Mouse (Mus musculus) urinary bladder, adult 18-20 months (tissue): ENCODE results near the gene Smim5.
A peak's percentile ranks its signal among the peaks of the same experiment; 100 is the strongest.

Source experiments
- DNase-seq, 2 experiments: peaks; one replicate each; pipeline ENCODE4 v3.0.0; 2022; ENCODE audit warnings: low spot score in 2 of 2, mixed read lengths in 2 of 2

Smim5 gene

GRCm38 (mm10) chr11:115894755-115895520, 4.8 kb upstream of the Smim5 start:
- no peak for DNase-seq

GRCm38 (mm10) chr11:115898446-115898845, 1.3 kb upstream of the Smim5 start:
- no peak for DNase-seq

GRCm38 (mm10) chr11:115898886-115899285, 880 bp upstream of the Smim5 start:
- no peak for DNase-seq

- DNase-seq, result no peak
Measured at GRCm38 (mm10) chr11:115900561-115901337, 983 bp downstream of the Smim5 start.

- no peak for DNase-seq
Measured at GRCm38 (mm10) chr11:115901338-115902161, 1.8 kb downstream of the Smim5 start.

DNA sequence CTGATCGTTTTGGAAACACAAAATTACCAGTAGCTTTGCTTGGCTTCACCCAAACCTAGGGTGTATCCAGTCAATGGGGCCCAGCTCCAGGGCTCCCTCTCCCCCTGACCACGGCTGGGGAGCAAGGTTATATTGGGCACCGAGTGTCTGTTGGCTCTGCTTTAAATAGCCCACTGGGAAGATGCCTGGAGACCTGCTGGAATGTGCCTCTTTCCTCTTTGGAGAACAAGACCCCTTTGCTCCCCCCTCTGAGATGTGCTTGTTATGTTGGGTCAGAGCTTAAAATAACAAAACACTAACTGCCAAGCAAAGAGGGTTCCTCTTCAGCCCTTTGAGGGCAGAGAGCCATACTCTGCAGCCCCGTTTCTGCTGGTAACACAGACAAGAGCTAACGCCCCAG, 2.4 kb downstream of the Smim5 start:
- DNase-seq, result no peak

DNA sequence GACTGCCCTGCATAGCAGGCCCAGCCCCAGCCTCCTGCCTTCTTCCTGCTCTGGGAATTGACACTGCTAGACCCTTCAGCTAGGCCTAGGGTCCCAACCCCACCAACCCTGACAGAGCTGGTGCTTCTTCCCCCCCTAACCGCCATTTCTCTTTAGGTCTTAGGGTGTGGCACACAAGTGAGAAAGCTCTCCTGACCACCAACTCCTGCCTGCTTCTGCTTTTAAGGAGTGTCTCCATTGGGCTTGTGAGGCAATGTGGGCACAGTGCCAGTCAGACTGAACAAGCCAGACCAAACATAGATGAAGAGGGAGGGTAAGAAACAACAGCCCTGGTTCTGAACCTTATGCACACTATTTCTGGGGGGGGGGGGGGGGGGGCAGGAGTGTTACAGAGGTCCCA, 3.1 kb downstream of the Smim5 start:
- DNase-seq, result peak; percentile 63 to 70

DNA sequence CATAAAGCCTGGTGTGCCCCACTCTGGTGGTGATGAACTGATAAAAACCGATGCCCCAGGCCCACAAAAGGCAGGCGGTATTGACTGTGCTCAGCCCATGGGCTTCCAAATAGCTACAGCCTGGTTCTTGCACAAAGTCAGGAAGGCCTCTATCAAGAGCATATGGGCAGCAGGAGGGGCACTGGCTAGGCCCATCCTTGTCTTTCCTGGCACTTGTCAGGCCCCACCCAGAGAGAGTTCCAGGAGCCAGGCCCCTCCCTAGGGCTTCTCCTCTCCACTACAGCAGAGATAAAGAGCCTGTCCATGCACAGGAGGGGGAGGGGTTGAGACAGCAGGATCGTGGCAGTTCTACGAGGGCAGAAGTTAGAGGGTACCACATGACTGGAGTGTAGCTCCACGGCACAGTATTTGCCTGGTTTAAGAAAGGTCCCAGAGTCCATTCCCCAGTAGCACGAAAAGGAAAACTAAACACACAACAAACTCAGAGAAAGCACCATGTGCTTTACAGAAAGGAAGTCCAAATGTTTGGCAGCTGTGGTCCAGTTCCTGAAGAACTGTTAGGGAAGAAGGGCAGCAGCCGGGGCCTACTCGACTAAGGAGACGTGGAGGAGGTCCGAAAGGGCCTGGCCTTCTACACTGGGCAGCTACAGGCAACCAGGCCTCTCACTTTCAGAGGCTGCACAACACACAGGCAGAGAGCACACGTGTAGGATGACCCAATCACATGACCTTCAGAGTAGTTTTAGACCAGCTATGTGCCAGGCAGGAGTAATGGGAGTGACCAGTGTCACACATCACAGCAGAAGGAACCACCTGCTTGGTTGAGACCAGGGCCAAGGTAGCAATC, 3.8 kb downstream of the Smim5 start:
- DNase-seq, result peak in 1 of 2 experiments; percentile 31

GRCm38 (mm10) chr11:115904231-115904955, 4.6 kb downstream of the Smim5 start:
- peak in 1 of 2 experiments; percentile 26 for DNase-seq

GRCm38 (mm10) chr11:115904956-115905790, 5.4 kb downstream of the Smim5 start:
- DNase-seq, result peak; percentile 59 to 60

- no peak for DNase-seq
Measured at GRCm38 (mm10) chr11:115906116-115906515, 6.3 kb downstream of the Smim5 start.

DNA sequence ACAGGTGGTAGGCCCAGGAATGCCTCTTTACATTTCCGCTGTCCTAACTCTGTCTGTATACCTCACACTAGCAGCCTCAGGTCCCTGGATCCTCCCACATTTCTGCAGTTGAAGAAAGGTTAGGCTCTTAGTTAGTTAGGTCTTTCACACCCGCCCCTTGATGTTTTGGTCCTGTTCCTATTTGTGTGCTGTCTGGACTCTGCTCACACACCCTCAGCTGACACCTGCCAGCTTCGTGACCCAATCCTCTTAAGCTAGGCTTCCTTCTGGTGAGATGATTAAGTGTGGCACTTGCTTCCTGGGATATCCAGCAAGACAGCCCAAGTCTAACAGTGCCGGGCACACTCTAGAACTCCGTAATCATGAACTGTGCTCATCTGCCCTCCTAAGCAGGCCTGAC, 6.8 kb downstream of the Smim5 start:
- no peak for DNase-seq

DNA sequence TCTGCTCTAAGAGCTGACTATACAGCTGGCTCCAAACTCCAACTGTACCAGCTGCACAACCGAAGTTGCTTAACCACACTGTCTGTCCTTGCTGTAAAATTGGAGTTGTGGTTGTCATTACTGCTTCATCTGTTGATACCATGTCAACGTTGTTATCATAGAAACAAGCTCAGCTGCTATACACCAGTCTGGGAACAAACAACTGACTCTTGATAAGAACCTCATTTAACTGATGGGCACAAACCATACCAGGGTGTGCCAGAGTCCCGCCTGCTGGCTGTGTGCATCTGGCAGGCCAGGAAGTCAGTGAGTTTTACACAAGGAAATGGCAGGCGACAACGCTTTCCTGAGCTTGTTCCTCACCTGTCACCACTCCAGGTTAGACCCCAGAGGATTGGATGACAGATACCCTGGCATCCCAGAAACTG, 11.4 kb downstream of the Smim5 start:
- DNase-seq, result no peak

- peak in 1 of 2 experiments; percentile 48 for DNase-seq
Measured at GRCm38 (mm10) chr11:115911632-115912376, 12.0 kb downstream of the Smim5 start, which contains the start of gene Smim6. TSS of gene Smim6 (plus strand) at chr11:115912017.

- no peak for DNase-seq
Measured at GRCm38 (mm10) chr11:115916579-115916978, 16.8 kb downstream of the Smim5 start.

GRCm38 (mm10) chr11:115918637-115919036, 18.9 kb downstream of the Smim5 start:
- no peak for DNase-seq

DNA sequence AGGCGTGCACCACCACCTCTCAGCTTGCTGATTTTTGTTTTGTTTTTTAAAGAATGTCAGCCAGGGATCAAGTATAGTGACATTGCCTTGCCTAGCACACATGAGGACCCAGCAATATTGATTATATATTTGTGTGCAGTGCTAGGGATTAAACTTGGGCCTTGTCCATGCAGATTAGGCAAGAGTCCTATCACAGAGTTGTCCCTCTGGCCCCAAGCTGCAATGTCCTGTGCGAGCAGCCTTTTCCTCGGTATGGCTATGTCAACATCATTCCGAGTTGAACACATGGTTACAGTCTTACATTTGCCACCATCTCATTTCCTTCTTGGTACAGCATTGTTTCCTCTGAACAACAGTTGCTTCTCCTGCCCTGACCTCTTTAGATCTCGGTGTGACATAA, 19.3 kb downstream of the Smim5 start:
- DNase-seq, result no peak

DNA sequence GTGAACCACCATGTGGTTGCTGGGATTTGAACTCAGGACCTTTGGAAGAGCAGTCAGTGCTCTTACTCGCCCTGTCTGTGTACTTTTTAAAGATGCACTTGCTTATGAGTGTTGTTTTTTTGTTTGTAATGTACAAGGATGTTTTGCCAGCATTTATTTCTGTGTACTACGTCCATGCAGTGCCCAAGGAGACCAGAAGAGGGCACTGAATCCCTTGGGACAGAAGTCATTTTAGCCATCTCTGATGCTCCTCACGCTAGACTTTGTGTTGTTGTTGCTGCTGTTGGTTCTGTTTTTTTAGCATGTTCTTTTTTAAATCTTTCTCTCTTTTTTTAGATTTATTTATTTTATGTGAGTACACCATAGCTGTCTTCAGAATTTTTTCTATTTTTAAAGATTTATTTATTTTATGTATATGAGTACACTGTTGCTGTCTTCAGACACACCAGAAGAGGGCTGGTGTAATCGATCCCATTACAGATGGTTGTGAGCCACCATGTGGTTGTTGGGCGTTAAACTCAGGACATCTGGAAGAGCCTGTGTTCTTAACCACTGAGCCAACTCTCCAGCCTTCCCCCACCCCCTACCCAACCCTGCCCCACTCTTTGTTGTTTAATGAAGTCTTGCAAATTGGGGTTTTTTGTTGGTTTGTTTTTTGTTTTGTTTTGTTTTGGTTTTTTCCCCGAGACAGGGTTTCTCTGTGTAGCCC, 20.5 kb downstream of the Smim5 start:
- DNase-seq, result no peak
